Mouse (Mus musculus): ENCODE results near the gene Prr5.

The Prr5 gene

GRCm38 (mm10) chr15:84680545-84681454 is 11.4 kb downstream of the Prr5 start:
- DNase-seq (ENCODE audit: low spot score in 2 of 2), result no peak

- DNase-seq (ENCODE audit: low spot score in 2 of 2), result no peak
These were observed 12.2 kb downstream of the Prr5 start for GRCm38 (mm10) chr15:84681455-84682193.

- no peak for DNase-seq (ENCODE audit: low spot score in 2 of 2)
These were observed 12.8 kb downstream of the Prr5 start for GRCm38 (mm10) chr15:84682206-84682605.

GRCm38 (mm10) chr15:84682821-84683220 is 13.4 kb downstream of the Prr5 start:
- no peak for DNase-seq (ENCODE audit: low spot score in 2 of 2)

- no peak for DNase-seq (ENCODE audit: low spot score in 2 of 2)
These were observed 15.1 kb downstream of the Prr5 start for GRCm38 (mm10) chr15:84684520-84684919.

GRCm38 (mm10) chr15:84685417-84685816 is 16.0 kb downstream of the Prr5 start:
- DNase-seq (ENCODE audit: low spot score in 2 of 2), result no peak

GRCm38 (mm10) chr15:84687904-84688303 is 18.5 kb downstream of the Prr5 start:
- DNase-seq (ENCODE audit: low spot score in 2 of 2), result no peak

- no peak for DNase-seq (ENCODE audit: low spot score in 2 of 2)
These were observed 19.9 kb downstream of the Prr5 start for GRCm38 (mm10) chr15:84689356-84689755.

- DNase-seq (ENCODE audit: low spot score in 2 of 2), result no peak
These were observed 22.1 kb downstream of the Prr5 start for GRCm38 (mm10) chr15:84691513-84691912.

GRCm38 (mm10) chr15:84692645-84693044 is 23.2 kb downstream of the Prr5 start:
- no peak for DNase-seq (ENCODE audit: low spot score in 2 of 2)

GRCm38 (mm10) chr15:84696021-84696420 is 26.6 kb downstream of the Prr5 start:
- DNase-seq (ENCODE audit: low spot score in 2 of 2), result no peak

- DNase-seq (ENCODE audit: low spot score in 2 of 2), result peak; percentile 33 to 51
These were observed 28.2 kb downstream of the Prr5 start for GRCm38 (mm10) chr15:84697611-84698011.

- DNase-seq (ENCODE audit: low spot score in 2 of 2), result no peak
These were observed 28.8 kb downstream of the Prr5 start for GRCm38 (mm10) chr15:84698189-84698588.

GRCm38 (mm10) chr15:84700147-84700794 is 30.9 kb downstream of the Prr5 start:
- peak; percentile 41 to 44 for DNase-seq (ENCODE audit: low spot score in 2 of 2)

- peak; percentile 31 to 43 for DNase-seq (ENCODE audit: low spot score in 2 of 2)
These were observed 32.5 kb downstream of the Prr5 start for GRCm38 (mm10) chr15:84701947-84702346.

GRCm38 (mm10) chr15:84702391-84703345 is 33.2 kb downstream of the Prr5 start:
- no peak for DNase-seq (ENCODE audit: low spot score in 2 of 2)

- DNase-seq (ENCODE audit: low spot score in 2 of 2), result no peak
These were observed 34.6 kb downstream of the Prr5 start for GRCm38 (mm10) chr15:84703992-84704391.

- DNase-seq (ENCODE audit: low spot score in 2 of 2), result no peak
These were observed 36.0 kb downstream of the Prr5 start for GRCm38 (mm10) chr15:84705351-84705901.

GRCm38 (mm10) chr15:84706983-84707619 is 37.7 kb downstream of the Prr5 start:
- DNase-seq (ENCODE audit: low spot score in 2 of 2), result no peak
